Mouse (Mus musculus): ENCODE measurements around the gene Sugt1. TPM values are rescaled to one million over a fixed set of nuclear protein-coding genes. Genes with fewer than 3 reads are reported as not detected.

The Sugt1 gene
- total and polyA plus RNA-seq, 3 experiments, result 135 to 616 (median 175) TPM

DNA sequence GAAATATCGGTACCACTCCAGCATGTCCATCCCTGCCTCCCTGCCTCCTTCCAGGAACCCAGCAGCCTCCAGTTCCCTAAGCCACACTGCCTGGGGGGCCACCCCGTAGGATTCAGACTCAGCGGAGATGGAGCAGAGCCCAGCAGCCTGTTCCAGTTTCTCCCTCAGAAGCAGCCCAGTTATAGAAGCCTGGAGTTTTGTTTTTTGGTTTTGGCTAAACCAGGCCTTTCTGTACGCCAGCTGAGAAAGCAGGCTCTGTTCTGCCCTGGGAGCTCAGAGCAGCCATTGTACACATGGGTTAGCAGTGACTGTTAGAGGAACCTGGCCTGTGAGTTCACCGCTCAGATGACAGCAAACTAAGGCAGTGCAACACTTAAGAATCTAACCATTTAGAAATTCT, 70.8 kb downstream of the Sugt1 start:
- H3K4me1 ChIP-seq (ENCODE audit: control insufficient read depth in 1 of 2, insufficient read depth in 2 of 2, low read length in 2 of 2), result no peaks in the 10 kb centered on the region
- H3K27ac ChIP-seq (ENCODE audit: control insufficient read depth, low read depth, low read length), result no peak overlapping the region
- H3K9ac ChIP-seq (ENCODE audit: control insufficient read depth, low read depth, low read length, poor library complexity, severe bottlenecking), result no peak overlapping the region
- no peaks in the 10 kb centered on the region for H3K36me3 ChIP-seq (ENCODE audit: control insufficient read depth in 1 of 2, insufficient read depth in 2 of 2, low read length in 2 of 2)
- no peak overlapping the region for H3K4me3 ChIP-seq (ENCODE audit: control insufficient read depth in 1 of 2, insufficient read depth in 1 of 2, low read depth in 2 of 2, low read length in 2 of 2)
- no peak for DNase-seq (ENCODE audit: low read depth, low spot score)
- H3K9me3 ChIP-seq (replicated peaks; ENCODE audit: insufficient read depth, low read length), result no peaks in the 10 kb centered on the region
- no peaks in the 10 kb centered on the region for H3K27me3 ChIP-seq (ENCODE audit: control insufficient read depth in 1 of 2, insufficient read depth in 2 of 2, low read length in 2 of 2)
- H3K79me2 ChIP-seq (ENCODE audit: control insufficient read depth, insufficient read depth, low read length, poor library complexity), result no peaks in the 10 kb centered on the region
- no peak for TF ChIP-seq USF1 (IDR thresholded peaks at IDR 0.05; ENCODE audit: low read depth, low read length)
- no peak for TF ChIP-seq GATA1 (IDR thresholded peaks at IDR 0.05; ENCODE audit: low read depth, low read length)
- TF ChIP-seq KAT2A (conservative IDR thresholded peaks at IDR 0.05; ENCODE audit: low read depth, low read length), result no peak
- no peak for TF ChIP-seq MYB (IDR thresholded peaks at IDR 0.05; ENCODE audit: low read depth, low read length)
- TF ChIP-seq RAD21 (IDR thresholded peaks at IDR 0.05; ENCODE audit: low read depth, low read length), result no peak
- no peak for TF ChIP-seq TBP (IDR thresholded peaks at IDR 0.05; ENCODE audit: low read depth, low read length)
- no peak for TF ChIP-seq NELFE (IDR thresholded peaks at IDR 0.05; ENCODE audit: low read depth, low read length)
- TF ChIP-seq JUND (IDR thresholded peaks at IDR 0.05; ENCODE audit: low read depth, low read length), result no peak
- no peak for TF ChIP-seq ZMIZ1 (IDR thresholded peaks at IDR 0.05; ENCODE audit: low read depth, low read length)
- no peak for TF ChIP-seq TAL1 (IDR thresholded peaks at IDR 0.05; ENCODE audit: low read length)

DNA sequence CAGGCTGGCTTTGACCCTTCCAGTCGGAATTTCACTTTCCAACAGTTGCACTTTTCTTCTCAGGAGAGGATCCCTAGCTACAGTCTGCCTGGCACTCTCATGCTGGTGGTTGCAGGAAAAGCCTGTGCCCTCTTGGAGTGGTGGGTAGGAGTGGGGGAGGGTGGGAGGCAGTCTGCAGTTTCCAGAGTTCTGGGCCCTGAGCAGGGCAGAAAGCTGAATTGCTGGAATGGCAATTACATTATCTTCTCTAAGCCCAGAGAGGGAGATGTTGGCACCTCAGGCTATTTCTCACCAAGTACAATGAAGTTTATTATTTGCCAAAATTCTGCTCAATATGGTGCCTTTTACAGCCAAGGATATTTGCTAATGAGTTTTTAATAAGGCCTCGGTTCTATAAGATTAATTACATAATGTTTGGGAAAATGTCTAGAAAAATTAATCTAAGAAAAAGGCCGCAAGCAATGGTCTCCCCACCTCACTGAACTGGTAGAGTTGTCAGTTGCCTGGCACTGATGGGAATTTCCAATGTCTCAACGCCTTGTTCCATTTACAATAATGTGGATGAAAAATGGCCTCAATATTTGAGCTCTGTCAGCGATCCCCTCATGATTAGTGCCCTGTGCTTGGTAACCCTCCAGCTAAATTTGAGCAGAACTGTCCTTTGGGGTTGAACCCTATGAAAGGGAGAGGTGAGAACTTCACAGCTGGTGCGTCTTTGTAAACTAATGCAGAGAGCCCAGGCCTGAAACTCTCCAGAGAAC, 71.4 kb downstream of the Sugt1 start:
- no peak for DNase-seq (ENCODE audit: low read depth, low spot score)
- Histone ChIP-seq H3K4me3 (ENCODE audit: control insufficient read depth in 1 of 2, insufficient read depth in 1 of 2, low read depth in 2 of 2, low read length in 2 of 2) (no peak overlapping the region), H3K27me3 (ENCODE audit: control insufficient read depth in 1 of 2, insufficient read depth in 2 of 2, low read length in 2 of 2) (no peaks in the 10 kb centered on the region), H3K79me2 (ENCODE audit: control insufficient read depth, insufficient read depth, low read length, poor library complexity) (no peaks in the 10 kb centered on the region), H3K9ac (ENCODE audit: control insufficient read depth, low read depth, low read length, poor library complexity, severe bottlenecking) (no peak overlapping the region), H3K4me1 (ENCODE audit: control insufficient read depth in 1 of 2, insufficient read depth in 2 of 2, low read length in 2 of 2) (no peaks in the 10 kb centered on the region), H3K27ac (ENCODE audit: control insufficient read depth, low read depth, low read length) (no peak overlapping the region), H3K9me3 (replicated peaks; ENCODE audit: insufficient read depth, low read length) (no peaks in the 10 kb centered on the region), H3K36me3 (ENCODE audit: control insufficient read depth in 1 of 2, insufficient read depth in 2 of 2, low read length in 2 of 2) (no peaks in the 10 kb centered on the region)
- no peak for TF ChIP-seq GABPA (IDR thresholded peaks at IDR 0.05; ENCODE audit: low read depth, low read length)
- no peak for TF ChIP-seq MEF2A (IDR thresholded peaks at IDR 0.05; ENCODE audit: extremely low read depth, insufficient replicate concordance, low read depth, low read length, poor library complexity, severe bottlenecking)
- no peak for TF ChIP-seq BHLHE40 (IDR thresholded peaks at IDR 0.05; ENCODE audit: borderline replicate concordance, low read depth, low read length)
- TF ChIP-seq GATA1 (IDR thresholded peaks at IDR 0.05; ENCODE audit: low read depth, low read length), result no peak
- no peak for TF ChIP-seq CHD2 (IDR thresholded peaks at IDR 0.05; ENCODE audit: low read length)
- TF ChIP-seq SMC3 (IDR thresholded peaks at IDR 0.05; ENCODE audit: low read depth, low read length), result no peak

All from MEL (cell line).